Mouse (Mus musculus): ENCODE results near the gene Corin.

DNA sequence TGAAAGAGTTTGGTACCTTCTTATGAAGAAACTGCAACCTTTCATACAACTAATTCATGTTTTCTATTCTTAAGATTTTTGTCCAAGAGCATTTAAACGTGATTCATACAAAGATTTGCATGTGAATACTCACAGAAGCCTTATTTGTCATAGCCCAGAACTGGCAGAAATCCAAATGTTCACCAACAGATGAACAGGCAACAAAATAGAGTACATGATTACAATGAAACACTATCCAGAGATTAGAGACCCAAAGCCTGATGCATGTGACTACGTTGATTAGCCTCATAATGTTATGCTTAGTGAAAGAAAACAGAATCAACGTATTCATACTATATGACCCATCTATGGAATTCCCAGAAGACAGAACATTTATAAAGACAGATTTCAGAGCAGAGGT is 140.4 kb downstream of the Corin start:
- TF ChIP-seq CTCF (IDR thresholded peaks at IDR 0.05; ENCODE audit: borderline replicate concordance, insufficient read depth, low read length) (no peak), POLR2A (IDR thresholded peaks at IDR 0.05; ENCODE audit: low read depth, low read length) (no peak)

Measured in embryonic fibroblast, embryonic 13.5 days (primary cell).